Mouse (Mus musculus) lung, adult 2 months (tissue): ENCODE data around the gene Trrap.

Experiments used
- CTCF ChIP-seq: fragments of 200-500 bp; IDR thresholded peaks from 2 replicates; pipeline ENCODE4 v1.5.1; 2011; ENCODE audit warnings: mild to moderate bottlenecking, low read length, control low read depth; ENCODE audit not compliant: insufficient read depth
- POLR2A ChIP-seq: fragments of 200-500 bp; IDR thresholded peaks from 2 replicates; pipeline ENCODE4 v1.6.1; 2011; ENCODE audit warnings: low read depth, mild to moderate bottlenecking, control low read depth, low read length, borderline replicate concordance; ENCODE audit errors: extremely low read depth

GRCm38 (mm10) chr5:144828365-144829102, 61.0 kb downstream of the Trrap start:
- TF ChIP-seq CTCF (no peak), POLR2A (no peak)
